In genomic region chr13:25105671-25106070, GRCm38 (mm10) we compare ENCODE assay signal across 26 mouse cellular contexts. TPM values are rescaled to one million over a fixed set of nuclear protein-coding genes. Genes with fewer than 3 reads are reported as not detected.
A peak's percentile ranks its signal among the peaks of the same experiment; 100 is the strongest.
DNase-seq lines count a peak whose midpoint lies in the region; ATAC-seq and TF ChIP-seq lines count a peak whose summit lies in the region.
"Had no signal": no experiment of that assay in that cellular context is flagged by ENCODE, and none has a peak within 500 bp of the region (broad histone marks: within the 10 kb centered on the region; RNA-seq: fewer than 3 reads in every experiment).

No protein-coding gene starts in this region.

- no peak for TF ChIP-seq POLR2A in thymus, adult 2 months (IDR thresholded peaks at IDR 0.05; ENCODE audit: control insufficient read depth, extremely low read depth, insufficient read depth, low read length, poor library complexity)

- H3K9me3 ChIP-seq in kidney, embryonic 14.5 days (ENCODE audit: control insufficient read depth, low read length): no peaks in the 10 kb centered on the region
- H3K9me3 ChIP-seq in liver, postnatal 0 days (ENCODE audit: low read length): no peaks in the 10 kb centered on the region
- H3K9me3 ChIP-seq: embryonic facial prominence, embryonic 15.5 days; forebrain, embryonic 10.5 days; G1E; heart, embryonic 15.5 days; hindbrain, embryonic 10.5 days had no signal

- no peak overlapping the region for H3K4me2 ChIP-seq in kidney, embryonic 14.5 days (replicated peaks; ENCODE audit: low read depth, low read length)
- H3K4me2 ChIP-seq in liver, postnatal 0 days (ENCODE audit: low read depth, low read length): no peak overlapping the region
- H3K4me2 ChIP-seq: embryonic facial prominence, embryonic 15.5 days; heart, embryonic 11.5 days; heart, embryonic 15.5 days had no signal

- peak; percentile 43; the same call in 1 of the 2 replicates for ATAC-seq in kidney, embryonic 14.5 days (ENCODE audit: low FRiP score, low TSS enrichment)
- no peak for ATAC-seq in liver, postnatal 0 days
- ATAC-seq: CD4-positive, CD25-positive, alpha-beta regulatory T cell, adult 4 months; forebrain, embryonic 14.5 days had no signal

- no peaks in the 10 kb centered on the region for H3K36me3 ChIP-seq in kidney, embryonic 14.5 days (ENCODE audit: control insufficient read depth, insufficient read depth, low read length)
- no peaks in the 10 kb centered on the region for H3K36me3 ChIP-seq in thymus, adult 2 months (ENCODE audit: control insufficient read depth, insufficient read depth, low read length)
- H3K36me3 ChIP-seq in liver, postnatal 0 days (replicated peaks; ENCODE audit: insufficient read depth, low read length): no peaks in the 10 kb centered on the region
- H3K36me3 ChIP-seq: embryonic facial prominence, embryonic 15.5 days; forebrain, embryonic 10.5 days; G1E; heart, embryonic 15.5 days; hindbrain, embryonic 10.5 days had no signal

- no peak for TF ChIP-seq CTCF in thymus, adult 2 months (IDR thresholded peaks at IDR 0.05; ENCODE audit: borderline replicate concordance, control insufficient read depth, extremely low read depth, insufficient read depth, low read length, poor library complexity)
- no peak for TF ChIP-seq CTCF in liver, postnatal 0 days (IDR thresholded peaks at IDR 0.05; ENCODE audit: low read depth)

- H3K9ac ChIP-seq in kidney, embryonic 14.5 days (ENCODE audit: low read depth, low read length): no peak overlapping the region
- no peak overlapping the region for H3K9ac ChIP-seq in liver, postnatal 0 days (replicated peaks)
- H3K9ac ChIP-seq: embryonic facial prominence, embryonic 15.5 days; heart, embryonic 15.5 days had no signal

- no peak overlapping the region for H3K27ac ChIP-seq in kidney, embryonic 14.5 days (ENCODE audit: low read depth, low read length)
- no peak overlapping the region for H3K27ac ChIP-seq in thymus, adult 2 months (ENCODE audit: control insufficient read depth, insufficient read depth, low read length)
- no peak overlapping the region for H3K27ac ChIP-seq in liver, postnatal 0 days (ENCODE audit: low read depth)
- H3K27ac ChIP-seq: embryonic facial prominence, embryonic 15.5 days; forebrain, embryonic 10.5 days; heart, embryonic 15.5 days; hindbrain, embryonic 10.5 days had no signal

- peak; percentile 22 for DNase-seq in urinary bladder, postnatal 14 days (ENCODE audit: low spot score)
- DNase-seq in urinary bladder, postnatal 25 days (ENCODE audit: low spot score): no peak
- DNase-seq in kidney, postnatal 10 days: peak; percentile 63
- DNase-seq in kidney, postnatal 4 days: peak; percentile 42 to 60
- DNase-seq in thymus, adult 2 months: no peak
- no peak for DNase-seq in liver, postnatal 0 days
- DNase-seq in yolk sac, embryonic 10.5 days (ENCODE audit: low spot score): no peak
- DNase-seq: adrenal gland, postnatal 10 days; B cell, adult 2 months; cerebellum, adult 11 months; cerebellum, adult 8-10 months; cerebellum, postnatal 14 days; embryo, embryonic 11 days; gastrocnemius, postnatal 14 days; heart, adult 2 months; heart, postnatal 14 days had no signal

- H3K4me3 ChIP-seq in kidney, embryonic 14.5 days (ENCODE audit: low read length): no peak overlapping the region
- no peak overlapping the region for H3K4me3 ChIP-seq in thymus, adult 2 months (ENCODE audit: control insufficient read depth, insufficient read depth, low read length)
- H3K4me3 ChIP-seq in liver, postnatal 0 days (ENCODE audit: low read depth, low read length): no peak overlapping the region
- H3K4me3 ChIP-seq: embryonic facial prominence, embryonic 15.5 days; erythroblast, embryonic 14.5 days; forebrain, embryonic 10.5 days; heart, adult 2 months; heart, embryonic 15.5 days; hindbrain, embryonic 10.5 days had no signal

- no peak for TF ChIP-seq EP300 in liver, postnatal 0 days (IDR thresholded peaks at IDR 0.05; ENCODE audit: low read depth)

- H3K27me3 ChIP-seq in kidney, embryonic 14.5 days (ENCODE audit: control insufficient read depth, insufficient read depth, low read length): no peaks in the 10 kb centered on the region
- no peaks in the 10 kb centered on the region for H3K27me3 ChIP-seq in thymus, adult 2 months (ENCODE audit: control insufficient read depth, insufficient read depth, low read length)
- H3K27me3 ChIP-seq in liver, postnatal 0 days (ENCODE audit: insufficient read depth, low read length): no peaks in the 10 kb centered on the region
- H3K27me3 ChIP-seq: embryonic facial prominence, embryonic 15.5 days; heart, embryonic 15.5 days had no signal

- H3K4me1 ChIP-seq in kidney, embryonic 14.5 days (ENCODE audit: control insufficient read depth, insufficient read depth, low read length): no peaks in the 10 kb centered on the region
- H3K4me1 ChIP-seq in thymus, adult 2 months (replicated peaks; ENCODE audit: control insufficient read depth, insufficient read depth, low read length): no peaks in the 10 kb centered on the region
- H3K4me1 ChIP-seq in liver, postnatal 0 days (ENCODE audit: insufficient read depth): no peaks in the 10 kb centered on the region
- H3K4me1 ChIP-seq: embryonic facial prominence, embryonic 15.5 days; forebrain, embryonic 10.5 days; heart, embryonic 15.5 days had no signal

RNA-seq across cellular contexts. Expression of gene Dcdc2a, which starts 49.9 kb away (rescaled TPM):
- 27.2 and 34.5 TPM in 2 replicates for polyA plus RNA-seq in kidney, embryonic 14.5 days (2014; fragmentation: Nextera tagmentation; extraction: Ambion mirVana)
- polyA plus RNA-seq in thymus, adult 2 months (2012; rRNA removed): 0.04 and 0.06 TPM in 2 replicates
- polyA plus RNA-seq in liver, postnatal 0 days (2015; fragmentation: Nextera tagmentation; extraction: Ambion mirVana): 1.2 and 1.5 TPM in 2 replicates
- polyA plus RNA-seq: CD4-positive, CD25-positive, alpha-beta regulatory T cell, adult 4 months; erythroblast, embryonic 14.5 days; G1E had no signal

Comparison
In these comparisons a context has a peak if more than half of its experiments do, and no peak if none do; other contexts are left out.
1. DNase-seq: peak in urinary bladder, postnatal 14 days (single experiment), kidney, postnatal 10 days (single experiment) and kidney, postnatal 4 days (2 of 2); none in urinary bladder, postnatal 25 days (single experiment), thymus, adult 2 months (single experiment), liver, postnatal 0 days (single experiment) and yolk sac, embryonic 10.5 days (single experiment).
2. RNA of gene Dcdc2a, which starts 49.9 kb away (polyA plus RNA-seq): 27.2 to 34.5 TPM in kidney, embryonic 14.5 days; 1.2 to 1.5 TPM in liver, postnatal 0 days and 0.04 to 0.06 TPM in thymus, adult 2 months; every median in the first group is over 10 times any median in the second.